Mouse (Mus musculus) hindbrain, embryonic 13.5 days (tissue): ENCODE measurements around the gene Art3. TPM values are rescaled to one million over a fixed set of nuclear protein-coding genes. Genes with fewer than 3 reads are reported as not detected.
A peak's percentile ranks its signal among the peaks of the same experiment; 100 is the strongest.

Source experiments
- ATAC-seq: fragments of 200-750 bp; cut with Nextera tagmentation; 2 replicates; pipeline ENCODE4 v1.8.0; 2017; ENCODE audit warnings: moderate TSS enrichment; ENCODE audit not compliant: low FRiP score
- H3K27ac ChIP-seq: fragments of 300-500 bp; sonication (generic); 2 replicates; pipeline ENCODE4 v1.5.1; 2015; ENCODE audit warnings: inconsistent platforms, mild to moderate bottlenecking, moderate library complexity
- H3K27me3 ChIP-seq: fragments of 300-500 bp; sonication (generic); 2 replicates; pipeline ENCODE4 v1.6.1; 2015; ENCODE audit warnings: mild to moderate bottlenecking, inconsistent platforms
- H3K36me3 ChIP-seq: fragments of 300-500 bp; sonication (generic); 2 replicates; pipeline ENCODE4 v1.6.1; 2015; ENCODE audit warnings: mild to moderate bottlenecking, inconsistent platforms
- H3K4me1 ChIP-seq: fragments of 300-500 bp; sonication (generic); replicated peaks from 2 replicates; pipeline ENCODE4 v1.6.1; 2015; ENCODE audit warnings: inconsistent platforms
- H3K4me2 ChIP-seq: fragments of 300-500 bp; sonication (generic); 2 replicates; pipeline ENCODE4 v1.6.1; 2015; ENCODE audit warnings: inconsistent platforms, mild to moderate bottlenecking, moderate library complexity
- H3K4me3 ChIP-seq: fragments of 300-500 bp; sonication (generic); 2 replicates; pipeline ENCODE4 v1.5.1; 2015; ENCODE audit warnings: mild to moderate bottlenecking, inconsistent platforms
- H3K9ac ChIP-seq: fragments of 300-500 bp; sonication (generic); 2 replicates; pipeline ENCODE4 v1.6.1; 2015; ENCODE audit warnings: mild to moderate bottlenecking, inconsistent platforms
- H3K9me3 ChIP-seq: fragments of 300-500 bp; sonication (generic); 2 replicates; pipeline ENCODE4 v1.6.1; 2016; ENCODE audit warnings: inconsistent platforms
- WGBS: fragments of 180-500 bp; shearing (Covaris S2); methylation state at CpG from one replicate; pipeline ENCODE4 v1.1.7; 2015; 5-methylcytosine and 5-hydroxymethylcytosine counted together
- polyA plus RNA-seq: library from polyadenylated mRNA; unstranded; fragments of >200 nt; fragmentation: Nextera tagmentation; extraction: Ambion mirVana; gene quantifications from 2 replicates; pipeline ENCODE4 v1.2.1, GENCODE M21; 2015

Gene Art3
- polyA plus RNA-seq, 1 experiment from 2014 or later: 7.6 TPM

DNA sequence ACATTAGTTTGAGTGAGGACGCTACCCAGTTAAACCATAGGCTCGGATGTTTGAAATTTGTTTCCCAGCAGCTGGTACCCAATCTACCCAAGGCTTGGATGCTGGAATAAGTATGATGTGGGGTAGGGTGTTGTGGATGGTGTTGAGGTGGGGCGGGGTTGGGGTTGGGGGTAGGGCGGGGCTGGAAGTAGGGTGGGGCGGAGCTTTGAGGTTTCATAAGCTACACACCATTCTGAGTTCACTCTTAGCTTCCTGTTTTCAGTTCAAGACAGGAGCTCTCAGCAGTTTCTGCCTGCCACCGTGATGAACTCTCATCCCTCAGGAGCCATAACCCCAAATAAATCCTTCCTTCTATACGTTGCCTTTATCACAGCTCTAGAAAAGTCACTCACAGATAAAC lies 13.5 kb upstream of the Art3 start:
- H3K36me3 ChIP-seq: no peaks in the 10 kb centered on the region
- H3K4me1 ChIP-seq: no peaks in the 10 kb centered on the region
- H3K9ac ChIP-seq: no peak overlapping the region
- 85% methylated on average over 7 of the region's 7 CpGs for WGBS
- H3K4me3 ChIP-seq: no peak overlapping the region
- no peaks in the 10 kb centered on the region for H3K9me3 ChIP-seq
- no peaks in the 10 kb centered on the region for H3K27me3 ChIP-seq
- H3K4me2 ChIP-seq: no peak overlapping the region
- no peak for ATAC-seq
- H3K27ac ChIP-seq: no peak overlapping the region

DNA sequence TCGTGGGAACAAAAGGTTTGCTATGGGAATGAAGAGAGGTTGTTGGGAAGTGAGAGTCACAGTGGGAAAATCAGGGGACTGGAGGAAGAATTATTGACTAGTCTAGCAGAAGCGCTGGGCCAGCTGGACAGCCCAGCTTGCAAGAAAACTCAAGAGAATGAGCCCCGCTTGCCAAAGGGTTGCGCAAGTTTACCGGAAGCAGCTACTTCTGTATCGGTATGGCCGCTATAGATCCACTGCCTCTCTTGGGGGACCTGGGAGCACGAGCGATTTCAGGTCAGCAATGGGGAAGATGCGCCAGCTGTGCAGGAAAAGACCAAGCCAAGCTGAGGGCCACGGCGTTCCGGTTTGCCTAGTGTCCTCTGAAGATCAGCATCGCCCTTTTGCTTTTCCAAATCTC lies 13.0 kb upstream of the Art3 start:
- H3K36me3 ChIP-seq: no peaks in the 10 kb centered on the region
- ATAC-seq: no peak
- H3K27ac ChIP-seq: no peak overlapping the region
- H3K9me3 ChIP-seq: no peaks in the 10 kb centered on the region
- H3K4me1 ChIP-seq: no peaks in the 10 kb centered on the region
- H3K27me3 ChIP-seq: no peaks in the 10 kb centered on the region
- WGBS: 93% methylated on average over 14 of the region's 14 CpGs
- H3K4me2 ChIP-seq: no peak overlapping the region
- H3K4me3 ChIP-seq: no peak overlapping the region
- no peak overlapping the region for H3K9ac ChIP-seq

DNA sequence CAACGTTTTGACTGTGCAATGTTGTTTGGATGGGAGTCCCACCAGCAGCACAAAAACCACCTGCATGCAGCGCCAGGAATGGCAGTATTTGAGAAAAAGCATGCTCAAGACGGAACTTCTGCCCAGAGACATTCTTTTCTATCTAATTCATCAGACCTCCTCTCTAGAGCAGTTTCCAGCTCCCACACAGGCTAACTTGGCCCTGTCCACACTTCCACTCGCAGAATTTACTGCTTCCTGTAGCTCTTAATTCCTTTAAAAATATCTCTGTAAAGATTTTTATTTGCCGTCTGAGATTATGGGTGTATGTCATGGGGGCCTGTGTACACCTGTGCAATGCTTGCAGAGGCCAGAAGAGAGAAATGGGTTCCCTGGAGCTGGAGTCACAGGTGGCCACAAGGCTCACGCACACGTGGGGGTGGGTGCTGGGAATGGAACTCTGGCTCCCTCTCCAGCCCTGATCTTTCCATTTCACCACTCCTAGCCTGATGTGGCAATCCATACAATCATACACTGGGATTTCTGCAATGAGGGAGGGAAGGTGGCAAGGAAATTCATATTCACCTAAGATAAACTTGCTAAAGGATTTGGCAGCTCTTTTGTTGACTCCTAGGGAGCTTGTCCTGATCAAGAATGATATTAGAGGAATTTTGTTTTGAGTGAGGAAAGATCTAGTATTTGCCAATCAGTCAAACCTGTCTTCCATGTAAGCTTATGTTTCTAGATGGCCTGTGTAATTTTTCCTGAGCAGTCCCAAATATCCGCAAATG lies 9.8 kb upstream of the Art3 start:
- no peak overlapping the region for H3K4me2 ChIP-seq
- no peak overlapping the region for H3K4me3 ChIP-seq
- no peaks in the 10 kb centered on the region for H3K27me3 ChIP-seq
- no peaks in the 10 kb centered on the region for H3K9me3 ChIP-seq
- no peaks in the 10 kb centered on the region for H3K36me3 ChIP-seq
- WGBS: 77% methylated on average over 8 of the region's 8 CpGs
- ATAC-seq: no peak
- no peak overlapping the region for H3K9ac ChIP-seq
- no peaks in the 10 kb centered on the region for H3K4me1 ChIP-seq
- no peak overlapping the region for H3K27ac ChIP-seq

DNA sequence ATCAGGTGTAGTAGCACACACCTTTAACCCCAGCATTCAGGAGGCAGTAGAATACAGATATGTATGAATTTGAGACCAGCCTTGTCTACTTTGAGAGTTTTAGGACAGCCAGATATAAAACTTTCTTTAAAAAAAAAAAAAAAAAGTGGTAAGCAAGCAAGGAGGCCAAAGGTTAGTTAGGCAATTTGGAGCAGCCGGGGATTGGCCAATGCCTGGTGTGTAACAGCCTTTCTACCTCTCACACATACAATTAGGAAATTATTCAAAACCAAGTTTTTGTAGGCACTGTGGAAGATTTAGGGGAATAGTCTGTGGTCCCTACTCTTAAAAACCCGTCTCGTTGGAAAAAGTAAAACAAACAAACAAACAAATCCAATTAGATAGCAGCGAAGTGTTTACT lies 9.0 kb upstream of the Art3 start:
- Histone ChIP-seq H3K4me2 (no peak overlapping the region), H3K9ac (no peak overlapping the region), H3K4me3 (no peak overlapping the region), H3K27ac (no peak overlapping the region), H3K27me3 (no peaks in the 10 kb centered on the region), H3K4me1 (no peaks in the 10 kb centered on the region), H3K9me3 (no peaks in the 10 kb centered on the region), H3K36me3 (no peaks in the 10 kb centered on the region)
- no peak for ATAC-seq
- WGBS: 89% methylated on average over 4 of the region's 4 CpGs

DNA sequence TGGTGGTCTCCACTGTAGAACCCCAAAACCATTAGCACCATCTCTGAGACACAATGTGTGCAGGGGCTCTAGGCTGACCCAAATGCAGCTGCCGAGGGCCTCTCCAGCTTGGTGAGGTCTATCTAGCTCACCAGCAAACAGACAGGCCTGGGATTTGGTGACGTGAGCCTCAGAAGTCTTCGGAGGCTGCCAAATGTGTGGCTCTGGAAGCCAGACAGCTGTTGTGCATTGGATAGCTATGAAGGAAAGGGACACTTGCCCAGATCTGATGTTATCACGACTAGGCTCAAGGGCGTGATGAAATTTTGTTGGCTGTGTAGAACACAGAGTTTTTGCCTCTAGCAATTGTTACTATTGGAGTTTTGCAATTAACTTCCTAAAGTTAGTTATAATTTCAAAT lies 8.4 kb upstream of the Art3 start:
- no peak overlapping the region for H3K4me3 ChIP-seq
- no peak overlapping the region for H3K9ac ChIP-seq
- no peaks in the 10 kb centered on the region for H3K4me1 ChIP-seq
- no peak overlapping the region for H3K27ac ChIP-seq
- no peak overlapping the region for H3K4me2 ChIP-seq
- H3K36me3 ChIP-seq: no peaks in the 10 kb centered on the region
- H3K27me3 ChIP-seq: no peaks in the 10 kb centered on the region
- no peak for ATAC-seq
- H3K9me3 ChIP-seq: no peaks in the 10 kb centered on the region
- WGBS: 89% methylated on average over 5 of the region's 5 CpGs

DNA sequence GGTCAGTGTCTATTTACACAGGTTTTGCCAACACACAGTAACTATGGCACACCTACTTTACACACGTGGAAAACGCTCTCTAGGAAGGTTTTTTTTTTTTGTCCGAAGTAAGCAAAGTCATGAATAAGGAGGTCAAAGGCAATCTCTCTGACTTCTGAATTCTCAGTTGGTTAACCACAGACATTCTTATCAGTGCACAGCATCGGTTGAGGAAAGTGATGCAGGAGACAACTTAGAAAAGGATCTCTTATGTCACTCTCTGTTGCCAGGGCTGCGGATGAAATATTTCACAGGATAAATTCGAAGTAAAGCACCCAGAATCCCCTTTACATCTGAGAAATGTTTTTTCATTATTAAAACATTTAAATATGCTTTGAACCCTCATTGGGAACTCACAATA lies 4.3 kb upstream of the Art3 start:
- WGBS: 83% methylated on average over 6 of the region's 6 CpGs
- no peak overlapping the region for H3K4me3 ChIP-seq
- no peaks in the 10 kb centered on the region for H3K9me3 ChIP-seq
- no peaks in the 10 kb centered on the region for H3K27me3 ChIP-seq
- no peak overlapping the region for H3K9ac ChIP-seq
- no peak overlapping the region for H3K27ac ChIP-seq
- H3K4me1 ChIP-seq: no peaks in the 10 kb centered on the region
- H3K36me3 ChIP-seq: no peaks in the 10 kb centered on the region
- no peak overlapping the region for H3K4me2 ChIP-seq
- ATAC-seq: no peak

DNA sequence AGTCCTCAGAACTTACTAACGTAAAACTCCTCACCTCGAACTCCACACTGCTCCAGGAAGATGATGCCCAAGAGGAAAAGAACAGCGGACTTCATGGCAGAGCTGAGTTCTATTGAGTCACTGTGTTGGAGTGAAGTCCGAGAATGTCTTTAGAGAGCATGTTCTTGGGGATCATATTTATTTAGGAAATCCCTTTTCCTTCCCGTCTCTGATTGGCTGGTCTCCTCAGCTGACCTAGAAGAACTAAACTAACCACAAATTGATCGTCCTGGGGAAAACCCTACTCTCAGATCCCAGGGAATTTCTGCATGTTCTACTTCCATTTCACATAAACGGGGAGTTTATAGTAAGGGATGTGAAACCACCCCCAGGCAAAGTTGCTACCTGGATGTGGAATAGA lies 3.7 kb upstream of the Art3 start, which contains the start of gene Cxcl9:
Gene Cxcl9 (minus strand): TSS at position 151 of the 400 bp plus-strand sequence.
- Histone ChIP-seq H3K4me2 (no peak within 1 kb of the TSS), H3K9ac (no peak within 1 kb of the TSS), H3K9me3 (no peaks in the 10 kb centered on the region), H3K27ac (no peak within 1 kb of the TSS), H3K27me3 (no peaks in the 10 kb centered on the region), H3K4me3 (no peak within 1 kb of the TSS), H3K4me1 (no peaks in the 10 kb centered on the region), H3K36me3 (no peaks in the 10 kb centered on the region)
- WGBS: 91% methylated on average over 7 of the region's 7 CpGs
- no peak for ATAC-seq

DNA sequence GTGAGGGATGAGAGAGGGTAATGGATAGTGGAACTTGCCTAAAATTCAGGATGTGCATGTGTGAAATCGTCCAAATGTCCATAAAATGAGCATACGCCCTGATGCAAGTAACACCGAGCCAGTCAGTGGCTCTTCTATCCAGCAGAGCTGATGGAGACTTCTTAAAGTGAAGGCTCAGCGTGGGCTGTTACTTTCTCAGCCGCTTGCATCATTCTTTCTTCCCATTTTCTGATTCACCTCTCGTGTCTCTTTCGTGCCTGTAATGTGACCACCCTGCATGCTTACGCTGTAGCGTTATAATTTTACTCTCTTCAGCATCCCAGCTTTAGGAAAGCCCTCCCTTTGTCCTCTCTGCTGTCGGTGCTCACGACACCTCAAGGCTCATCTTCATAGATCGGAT lies 505 bp upstream of the Art3 start:
- no peak for ATAC-seq
- Histone ChIP-seq H3K9me3 (no peaks in the 10 kb centered on the region), H3K4me3 (no peak overlapping the region), H3K4me1 (no peaks in the 10 kb centered on the region), H3K9ac (no peak overlapping the region), H3K36me3 (no peaks in the 10 kb centered on the region), H3K4me2 (no peak overlapping the region), H3K27ac (no peak overlapping the region), H3K27me3 (no peaks in the 10 kb centered on the region)
- WGBS: 89% methylated on average over 12 of the region's 12 CpGs

DNA sequence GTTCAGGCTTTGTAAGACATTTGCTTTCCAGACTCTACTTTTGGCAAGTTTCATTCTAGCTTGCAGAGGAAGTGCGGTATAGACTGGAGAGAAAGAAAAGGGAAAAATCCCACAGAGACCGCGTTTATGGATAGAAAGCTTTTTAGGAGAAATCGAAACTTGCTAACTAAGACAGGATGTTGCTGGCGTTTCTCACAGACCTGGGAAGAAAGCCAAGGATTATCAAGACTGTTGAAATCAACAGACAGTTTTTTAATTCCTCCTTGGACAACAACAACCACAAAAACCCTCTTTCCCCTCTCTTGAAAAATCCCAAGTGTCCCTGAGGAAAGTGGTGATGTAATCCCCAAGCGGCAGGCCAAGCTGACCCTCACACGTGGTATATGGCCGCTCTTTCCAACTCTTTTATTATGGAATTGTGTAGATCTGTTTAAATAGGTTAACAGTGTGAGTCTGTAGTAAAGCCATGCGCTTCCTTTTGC lies 773 bp downstream of the Art3 start:
- no peak overlapping the region for H3K27ac ChIP-seq
- H3K4me3 ChIP-seq: no peak overlapping the region
- ATAC-seq: no peak
- 79% methylated on average over 9 of the region's 9 CpGs for WGBS
- no peaks in the 10 kb centered on the region for H3K9me3 ChIP-seq
- no peaks in the 10 kb centered on the region for H3K27me3 ChIP-seq
- no peaks in the 10 kb centered on the region for H3K4me1 ChIP-seq
- no peaks in the 10 kb centered on the region for H3K36me3 ChIP-seq
- no peak overlapping the region for H3K4me2 ChIP-seq
- no peak overlapping the region for H3K9ac ChIP-seq

DNA sequence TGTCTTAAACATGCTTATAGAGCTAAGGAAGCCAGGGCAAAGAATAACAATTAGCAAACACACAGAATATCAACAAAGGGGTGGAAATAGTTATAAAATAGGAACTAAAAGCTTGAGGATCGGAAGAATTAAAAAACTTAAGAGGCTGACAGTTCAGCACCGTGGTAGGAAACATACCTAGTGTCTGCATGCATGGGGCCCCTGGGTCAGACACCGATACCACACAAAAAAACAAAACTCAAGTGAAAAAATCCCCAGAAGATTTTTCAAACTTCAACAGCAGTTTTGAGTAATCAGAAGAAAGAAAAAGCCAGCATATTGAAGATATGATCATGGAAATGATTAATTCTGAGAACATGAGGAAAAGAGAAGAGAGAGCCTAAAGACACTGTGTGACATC lies 5.1 kb downstream of the Art3 start:
- Histone ChIP-seq H3K27me3 (no peaks in the 10 kb centered on the region), H3K4me1 (no peaks in the 10 kb centered on the region), H3K4me2 (no peak overlapping the region), H3K9ac (no peak overlapping the region), H3K9me3 (no peaks in the 10 kb centered on the region), H3K4me3 (no peak overlapping the region), H3K36me3 (no peaks in the 10 kb centered on the region), H3K27ac (no peak overlapping the region)
- 87% methylated on average over 3 of the region's 3 CpGs for WGBS
- no peak for ATAC-seq

DNA sequence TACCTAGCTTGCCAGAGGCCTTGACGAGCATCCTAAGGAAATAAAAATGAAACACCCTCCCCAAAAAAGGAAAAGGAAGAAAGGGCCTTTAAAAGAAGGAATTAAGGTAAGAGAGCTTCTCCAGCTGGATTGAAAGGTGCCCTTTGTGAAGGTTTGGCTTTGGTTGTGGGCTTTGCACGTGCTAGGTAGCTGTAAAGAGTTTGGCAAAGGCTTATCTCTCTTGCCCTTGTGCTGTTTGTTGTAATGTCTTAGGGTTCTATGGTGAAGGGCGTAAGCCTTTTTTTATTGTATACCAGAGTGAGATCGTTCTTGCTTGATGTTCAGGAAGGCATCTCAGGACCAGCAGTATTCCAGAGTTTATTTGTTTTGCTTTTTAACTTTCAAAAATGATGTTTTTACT lies 9.0 kb downstream of the Art3 start:
- no peak overlapping the region for H3K9ac ChIP-seq
- no peak overlapping the region for H3K27ac ChIP-seq
- no peak overlapping the region for H3K4me2 ChIP-seq
- H3K9me3 ChIP-seq: no peaks in the 10 kb centered on the region
- no peak overlapping the region for H3K4me3 ChIP-seq
- no peaks in the 10 kb centered on the region for H3K27me3 ChIP-seq
- no peaks in the 10 kb centered on the region for H3K36me3 ChIP-seq
- H3K4me1 ChIP-seq: no peaks in the 10 kb centered on the region
- no peak for ATAC-seq
- WGBS: 84% methylated on average over 4 of the region's 4 CpGs

DNA sequence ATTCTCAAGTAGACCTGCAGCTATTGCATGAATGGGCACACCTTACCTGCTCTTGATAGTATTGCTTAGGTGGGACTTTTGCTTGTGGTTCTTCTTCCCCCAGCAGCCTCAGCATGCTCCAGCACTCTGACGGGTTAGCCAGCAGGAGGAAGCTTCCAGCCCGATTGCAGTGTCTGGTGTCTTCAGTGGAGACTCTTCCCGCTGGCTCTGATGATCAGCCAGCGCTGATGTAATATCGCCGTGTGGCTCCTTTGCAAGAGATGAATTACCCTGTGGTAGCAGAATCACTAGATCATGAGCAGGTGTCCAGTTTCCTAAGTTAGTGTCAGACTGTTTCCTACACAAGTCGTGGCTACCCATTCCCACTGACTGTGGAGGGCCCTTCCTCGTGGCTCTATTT lies 13.4 kb downstream of the Art3 start:
- H3K4me2 ChIP-seq: no peak overlapping the region
- WGBS: 91% methylated on average over 8 of the region's 8 CpGs
- H3K27ac ChIP-seq: no peak overlapping the region
- H3K27me3 ChIP-seq: peaks cover 12% of the 10 kb centered on the region
- H3K9me3 ChIP-seq: no peaks in the 10 kb centered on the region
- peaks cover 5% of the 10 kb centered on the region for H3K4me1 ChIP-seq
- no peak for ATAC-seq
- H3K9ac ChIP-seq: no peak overlapping the region
- H3K36me3 ChIP-seq: no peaks in the 10 kb centered on the region
- no peak overlapping the region for H3K4me3 ChIP-seq

DNA sequence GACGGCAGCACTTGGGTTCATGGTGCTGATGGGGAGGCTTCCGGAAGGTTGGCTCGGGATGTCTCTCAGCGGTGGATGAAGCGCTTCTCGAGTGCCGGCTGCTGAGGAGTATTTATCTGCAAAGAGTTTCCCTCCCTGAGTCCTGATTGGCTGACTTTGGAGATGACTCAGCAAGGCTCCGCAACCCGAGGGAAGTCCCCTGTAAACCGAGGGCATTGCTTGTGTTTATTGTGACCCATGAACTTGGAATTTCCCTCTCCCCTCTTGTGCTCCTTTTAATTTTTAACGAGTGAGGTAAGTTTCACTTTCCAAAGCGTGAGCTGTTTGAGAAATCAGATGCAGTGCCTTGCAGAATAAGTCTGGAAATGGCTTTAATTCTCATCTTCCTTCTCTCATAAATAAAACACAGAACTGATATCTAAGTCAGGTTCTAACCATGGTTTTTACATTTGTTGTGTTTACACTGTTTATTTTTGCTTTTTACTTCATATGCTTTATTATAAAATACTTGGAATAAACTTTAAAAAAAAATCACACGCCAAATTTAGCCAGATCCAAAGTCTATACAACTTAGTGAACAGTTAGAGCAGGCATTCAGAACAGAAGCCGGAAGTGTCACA lies 17.3 kb downstream of the Art3 start, which contains the start of gene Cxcl10:
Gene Cxcl10 (minus strand): TSS at position 96 of the 620 bp plus-strand sequence.
- peaks cover 5% of the 10 kb centered on the region for H3K4me1 ChIP-seq
- peaks cover 12% of the 10 kb centered on the region for H3K27me3 ChIP-seq
- ATAC-seq: 0 out of 2 replicates have a peak, but pooled peaks have one; percentile 49
- peak within 1 kb of the TSS; percentile 45 for H3K4me2 ChIP-seq
- H3K4me3 ChIP-seq: peak within 1 kb of the TSS; percentile 19
- peak within 1 kb of the TSS; percentile 35; the same call in 1 of the 2 replicates for H3K9ac ChIP-seq
- 21% methylated on average over 14 of the region's 14 CpGs for WGBS
- no peaks in the 10 kb centered on the region for H3K36me3 ChIP-seq
- no peaks in the 10 kb centered on the region for H3K9me3 ChIP-seq
- H3K27ac ChIP-seq: no peak within 1 kb of the TSS
